Mouse (Mus musculus) intestine, embryonic 14.5 days (tissue): ENCODE data around the gene Kif16b. TPM values are rescaled to one million over a fixed set of nuclear protein-coding genes. Genes with fewer than 3 reads are reported as not detected.

Experiments used
- ATAC-seq: fragments of 200-750 bp; cut with Nextera tagmentation; replicated peaks from 2 replicates; pipeline ENCODE4 v1.8.0; 2017; ENCODE audit warnings: low read depth, moderate number of reproducible peaks, moderate TSS enrichment, moderate library complexity; ENCODE audit not compliant: low FRiP score, low TSS enrichment
- DNase-seq: peaks from one replicate; pipeline ENCODE4 v3.0.0-alpha.2; 2018; ENCODE audit warnings: low spot score
- H3K27ac ChIP-seq: fragments of 300-500 bp; sonication (generic); 2 replicates; pipeline ENCODE4 v1.5.1; 2014; ENCODE audit warnings: low read depth, mild to moderate bottlenecking, control low read depth
- H3K27me3 ChIP-seq: fragments of 300-500 bp; sonication (generic); replicated peaks from 2 replicates; pipeline ENCODE4 v1.6.1; 2014; ENCODE audit warnings: low read length, control low read depth; ENCODE audit not compliant: control insufficient read depth, insufficient read depth
- H3K36me3 ChIP-seq: fragments of 300-500 bp; sonication (generic); 2 replicates; pipeline ENCODE4 v1.6.1; 2014; ENCODE audit warnings: low read length, control low read depth; ENCODE audit not compliant: control insufficient read depth, insufficient read depth
- H3K4me1 ChIP-seq: fragments of 300-500 bp; sonication (generic); replicated peaks from 2 replicates; pipeline ENCODE4 v1.6.1; 2014; ENCODE audit warnings: low read length, control low read depth, mixed read lengths; ENCODE audit not compliant: control insufficient read depth, insufficient read depth
- H3K4me2 ChIP-seq: fragments of 300-500 bp; sonication (generic); 2 replicates; pipeline ENCODE4 v1.6.1; 2014; ENCODE audit warnings: low read length
- H3K4me3 ChIP-seq: fragments of 300-500 bp; sonication (generic); 2 replicates; pipeline ENCODE4 v1.5.1; 2014; ENCODE audit warnings: low read depth, low read length, control low read depth, mixed read lengths
- H3K9ac ChIP-seq: fragments of 300-500 bp; sonication (generic); 2 replicates; pipeline ENCODE4 v1.6.1; 2014; ENCODE audit warnings: mild to moderate bottlenecking, low read length
- H3K9me3 ChIP-seq: fragments of 300-500 bp; sonication (generic); 2 replicates; pipeline ENCODE4 v1.6.1; 2016; ENCODE audit warnings: low read length, control low read depth; ENCODE audit not compliant: control insufficient read depth
- WGBS: fragments of 180-500 bp; shearing (Covaris S2); extraction: QIAGEN DNeasy Blood & Tissue Kit; methylation state at CpG from one replicate; pipeline ENCODE4 v1.1.7; 2014; 5-methylcytosine and 5-hydroxymethylcytosine counted together
- polyA plus RNA-seq: library from polyadenylated mRNA; unstranded; fragments of >200 nt; fragmentation: Nextera tagmentation; extraction: Ambion mirVana; gene quantifications from 2 replicates; pipeline ENCODE4 v1.2.1, GENCODE M21; 2014

The Kif16b gene
- polyA plus RNA-seq, 1 experiment from 2014 or later = 12.7 TPM

- H3K36me3 ChIP-seq = no peaks in the 10 kb centered on the region
- 90% methylated on average over 2 of the region's 2 CpGs for WGBS
- DNase-seq (no peak), ATAC-seq (no peak)
- no peak overlapping the region for H3K4me3 ChIP-seq
- H3K9me3 ChIP-seq = no peaks in the 10 kb centered on the region
- no peak overlapping the region for H3K9ac ChIP-seq
- no peak overlapping the region for H3K4me2 ChIP-seq
- no peaks in the 10 kb centered on the region for H3K27me3 ChIP-seq
- H3K4me1 ChIP-seq = no peaks in the 10 kb centered on the region
- no peak overlapping the region for H3K27ac ChIP-seq
Measured at GRCm38 (mm10) chr2:142734046-142734445, 167.3 kb downstream of the Kif16b start.

DNA sequence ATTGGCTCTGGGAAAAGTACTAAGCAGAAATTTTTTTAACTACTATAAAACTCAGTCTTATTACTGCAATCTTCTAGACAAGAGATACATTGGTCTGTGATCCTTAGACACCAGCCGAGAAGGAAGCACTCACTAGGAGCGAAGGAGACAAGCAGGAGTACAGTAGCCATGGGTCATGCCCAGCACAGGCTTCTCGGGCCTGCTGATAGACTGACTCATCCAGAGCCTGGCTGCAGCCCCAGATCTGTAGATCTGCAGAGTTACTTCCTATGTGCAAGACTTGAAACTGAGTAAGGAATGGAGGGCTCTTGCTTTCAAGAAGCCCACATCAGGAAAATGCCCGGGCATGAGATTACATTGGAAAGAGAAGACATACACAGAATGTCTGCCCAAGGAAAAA, 169.0 kb downstream of the Kif16b start:
- no peaks in the 10 kb centered on the region for H3K9me3 ChIP-seq
- no peak for ATAC-seq
- no peaks in the 10 kb centered on the region for H3K27me3 ChIP-seq
- H3K4me2 ChIP-seq = no peak overlapping the region
- no peak overlapping the region for H3K4me3 ChIP-seq
- no peaks in the 10 kb centered on the region for H3K36me3 ChIP-seq
- no peak for DNase-seq
- 84% methylated on average over 4 of the region's 4 CpGs for WGBS
- no peak overlapping the region for H3K27ac ChIP-seq
- H3K4me1 ChIP-seq = no peaks in the 10 kb centered on the region
- no peak overlapping the region for H3K9ac ChIP-seq

DNA sequence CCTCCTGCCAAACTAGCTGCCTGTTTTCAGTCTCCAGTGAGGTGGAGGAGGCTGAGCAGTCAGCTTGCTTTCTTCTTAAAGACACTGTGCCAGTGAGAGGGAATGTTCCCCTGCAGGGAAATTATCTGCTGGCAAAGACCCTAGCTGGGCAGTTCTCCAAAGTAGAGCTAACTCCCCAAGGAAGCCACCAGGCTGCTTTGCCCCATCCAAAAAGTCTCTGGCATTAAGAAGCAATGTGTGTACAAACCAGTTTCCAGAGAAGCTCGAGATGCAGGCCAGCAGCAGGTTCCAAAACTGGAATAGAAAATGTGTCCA, 169.6 kb downstream of the Kif16b start:
- Histone ChIP-seq H3K4me3 (no peak overlapping the region), H3K9ac (no peak overlapping the region), H3K36me3 (no peaks in the 10 kb centered on the region), H3K9me3 (no peaks in the 10 kb centered on the region), H3K4me1 (no peaks in the 10 kb centered on the region), H3K4me2 (no peak overlapping the region), H3K27ac (no peak overlapping the region), H3K27me3 (no peaks in the 10 kb centered on the region)
- 76% methylated on average over 1 of the region's 1 CpGs for WGBS
- ATAC-seq (no peak), DNase-seq (no peak)

- 83% methylated on average over 10 of the region's 10 CpGs for WGBS
- ATAC-seq (no peak), DNase-seq (no peak)
- Histone ChIP-seq H3K9ac (no peak overlapping the region), H3K27me3 (no peaks in the 10 kb centered on the region), H3K4me1 (no peaks in the 10 kb centered on the region), H3K36me3 (no peaks in the 10 kb centered on the region), H3K9me3 (no peaks in the 10 kb centered on the region), H3K27ac (no peak overlapping the region), H3K4me3 (no peak overlapping the region), H3K4me2 (no peak overlapping the region)
Measured at GRCm38 (mm10) chr2:142731016-142731777, 170.1 kb downstream of the Kif16b start.

DNA sequence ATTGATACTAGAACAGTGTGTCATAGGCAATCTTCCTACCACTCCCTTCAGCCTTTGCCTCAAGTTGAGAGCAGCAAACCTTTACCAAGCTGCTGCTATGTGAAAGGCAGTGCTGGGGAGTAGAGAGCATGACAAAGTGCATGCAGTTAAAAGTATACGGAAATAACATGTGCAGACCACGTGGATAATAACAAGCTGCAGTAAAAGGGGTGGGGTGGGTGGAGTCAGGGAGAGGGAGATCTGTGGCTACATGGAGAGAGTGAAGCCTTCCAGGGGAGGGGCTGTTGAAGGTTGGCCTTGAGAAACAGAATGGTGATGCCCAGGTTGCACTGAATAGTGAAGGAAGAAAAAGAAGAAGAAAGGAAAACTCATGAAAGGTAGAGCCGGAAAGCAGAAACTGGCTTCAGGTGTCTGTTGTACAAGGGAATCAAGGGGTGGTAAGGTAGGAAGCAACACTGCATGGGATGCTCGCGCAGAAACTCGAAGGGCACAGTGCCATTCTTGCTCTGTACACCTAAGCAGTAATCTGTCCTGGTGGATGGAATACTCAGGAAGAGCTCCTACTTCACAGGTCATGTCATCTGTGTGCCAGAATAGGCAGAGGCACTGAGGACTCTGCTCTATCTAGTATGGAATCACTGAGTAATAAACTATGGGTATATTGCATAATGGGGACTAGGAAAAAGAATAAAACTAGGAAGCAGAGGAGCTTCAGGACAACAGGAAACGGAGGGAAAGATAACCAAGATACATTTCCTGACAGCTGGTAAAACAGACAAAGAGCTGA, 176.9 kb downstream of the Kif16b start:
- no peak overlapping the region for H3K4me2 ChIP-seq
- no peaks in the 10 kb centered on the region for H3K9me3 ChIP-seq
- WGBS = 78% methylated on average over 7 of the region's 7 CpGs
- DNase-seq (no peak), ATAC-seq (no peak)
- H3K4me3 ChIP-seq = no peak overlapping the region
- no peak overlapping the region for H3K9ac ChIP-seq
- H3K27ac ChIP-seq = no peak overlapping the region
- no peaks in the 10 kb centered on the region for H3K27me3 ChIP-seq
- H3K4me1 ChIP-seq = no peaks in the 10 kb centered on the region
- no peaks in the 10 kb centered on the region for H3K36me3 ChIP-seq

- Histone ChIP-seq H3K4me3 (no peak overlapping the region), H3K9ac (no peak overlapping the region), H3K4me1 (no peaks in the 10 kb centered on the region), H3K27ac (no peak overlapping the region), H3K9me3 (no peaks in the 10 kb centered on the region), H3K4me2 (no peak overlapping the region), H3K36me3 (no peaks in the 10 kb centered on the region), H3K27me3 (no peaks in the 10 kb centered on the region)
- no peak for ATAC-seq
- WGBS = 85% methylated on average over 2 of the region's 2 CpGs
- DNase-seq = no peak
Measured at GRCm38 (mm10) chr2:142720174-142720573, 181.2 kb downstream of the Kif16b start.

GRCm38 (mm10) chr2:142718998-142719397, 182.3 kb downstream of the Kif16b start:
- no peaks in the 10 kb centered on the region for H3K27me3 ChIP-seq
- H3K4me1 ChIP-seq = no peaks in the 10 kb centered on the region
- DNase-seq (no peak), ATAC-seq (no peak)
- H3K4me2 ChIP-seq = no peak overlapping the region
- no peak overlapping the region for H3K9ac ChIP-seq
- H3K4me3 ChIP-seq = no peak overlapping the region
- no peaks in the 10 kb centered on the region for H3K9me3 ChIP-seq
- H3K36me3 ChIP-seq = no peaks in the 10 kb centered on the region
- H3K27ac ChIP-seq = no peak overlapping the region

DNA sequence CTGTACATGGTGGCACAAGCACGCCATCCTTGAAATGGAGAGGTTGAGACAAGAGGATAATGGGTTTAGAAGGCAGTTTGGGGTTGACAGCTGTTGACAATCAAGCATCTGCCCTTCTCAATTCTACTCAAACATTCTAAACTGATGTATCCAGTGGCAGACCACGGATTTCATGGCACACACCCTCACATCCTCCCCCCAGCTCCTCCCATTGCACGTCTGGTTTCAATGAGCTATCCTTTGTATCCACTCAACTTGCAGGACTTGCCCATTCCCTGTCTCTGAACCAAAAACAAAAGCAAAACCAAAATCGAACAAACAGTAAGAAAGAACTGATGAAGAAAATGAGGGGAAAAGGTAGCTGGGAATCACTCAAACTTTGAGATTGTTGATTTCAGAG, 183.7 kb downstream of the Kif16b start:
- DNase-seq (no peak), ATAC-seq (no peak)
- no peaks in the 10 kb centered on the region for H3K9me3 ChIP-seq
- H3K9ac ChIP-seq = no peak overlapping the region
- H3K4me1 ChIP-seq = no peaks in the 10 kb centered on the region
- H3K36me3 ChIP-seq = peaks cover 1% of the 10 kb centered on the region; the same call in 1 of the 2 replicates
- H3K27ac ChIP-seq = no peak overlapping the region
- H3K4me3 ChIP-seq = no peak overlapping the region
- H3K27me3 ChIP-seq = no peaks in the 10 kb centered on the region
- 87% methylated on average over 4 of the region's 4 CpGs for WGBS
- no peak overlapping the region for H3K4me2 ChIP-seq

DNA sequence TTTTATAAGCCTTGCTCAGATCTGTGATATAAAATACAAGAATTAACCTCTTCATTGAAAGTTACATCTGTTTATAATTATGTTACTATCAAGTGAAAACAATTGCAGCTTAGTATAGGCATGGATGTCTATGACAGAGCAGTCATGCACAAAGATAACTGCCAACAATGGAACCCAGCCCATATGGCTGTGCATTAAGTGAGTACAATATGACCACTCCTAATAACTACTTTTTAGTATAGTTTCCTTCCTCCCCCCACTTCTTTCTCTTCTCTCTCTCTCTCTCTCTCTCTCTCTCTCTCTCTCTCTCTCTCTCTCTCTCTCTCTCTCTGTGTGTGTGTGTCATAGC, 185.4 kb downstream of the Kif16b start:
- H3K27me3 ChIP-seq = no peaks in the 10 kb centered on the region
- DNase-seq (no peak), ATAC-seq (no peak)
- peaks cover 10% of the 10 kb centered on the region; the same call in 1 of the 2 replicates for H3K36me3 ChIP-seq
- no peaks in the 10 kb centered on the region for H3K9me3 ChIP-seq
- no peaks in the 10 kb centered on the region for H3K4me1 ChIP-seq
- H3K27ac ChIP-seq = no peak overlapping the region
- H3K9ac ChIP-seq = no peak overlapping the region
- H3K4me2 ChIP-seq = no peak overlapping the region
- H3K4me3 ChIP-seq = no peak overlapping the region
